Mouse (Mus musculus): Measurements from ENCODE around the gene Gprc5d. TPM values are rescaled to one million over a fixed set of nuclear protein-coding genes. Genes with fewer than 3 reads are reported as not detected.

Gprc5d gene
- polyA plus RNA-seq, 1 experiment, result 0.42 TPM

DNA sequence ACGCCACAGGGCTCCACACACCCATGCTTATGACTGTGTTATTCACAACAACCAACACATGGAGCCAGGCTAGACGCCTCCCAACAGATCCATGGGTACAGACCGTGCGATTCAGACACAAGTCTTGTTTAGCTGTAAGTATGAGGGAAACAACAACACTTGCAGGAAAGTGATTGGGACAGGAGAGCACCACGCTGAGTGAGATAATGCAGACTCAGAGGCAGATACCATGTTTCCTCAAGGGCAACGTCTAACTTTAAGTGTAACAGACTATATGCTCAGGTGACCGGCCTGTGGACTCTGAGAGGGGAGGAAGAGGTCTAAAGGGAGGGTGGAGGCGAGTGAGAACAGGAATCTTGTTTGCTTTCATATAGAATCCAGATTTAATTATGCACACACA, 38.5 kb upstream of the Gprc5d start:
- H3K27ac ChIP-seq (ENCODE audit: insufficient read depth, low read length), result no peak overlapping the region
- no peaks in the 10 kb centered on the region for H3K4me1 ChIP-seq (ENCODE audit: control insufficient read depth, insufficient read depth, low read length)
- TF ChIP-seq CTCF (IDR thresholded peaks at IDR 0.05; ENCODE audit: extremely low read depth, insufficient read depth, low read length), result no peak
- H3K4me3 ChIP-seq (ENCODE audit: insufficient read depth, low read length), result no peak overlapping the region

- no peaks in the 10 kb centered on the region for H3K4me1 ChIP-seq (ENCODE audit: control insufficient read depth, insufficient read depth, low read length)
- H3K27ac ChIP-seq (ENCODE audit: insufficient read depth, low read length), result no peak overlapping the region
- no peak for TF ChIP-seq POLR2A (IDR thresholded peaks at IDR 0.05; ENCODE audit: extremely low read depth, insufficient read depth, low read length)
- no peak overlapping the region for H3K4me3 ChIP-seq (ENCODE audit: insufficient read depth, low read length)
These were observed 35.6 kb upstream of the Gprc5d start for GRCm38 (mm10) chr6:135153719-135154118.

- H3K4me3 ChIP-seq (ENCODE audit: insufficient read depth, low read length), result no peak overlapping the region
- no peak for TF ChIP-seq POLR2A (IDR thresholded peaks at IDR 0.05; ENCODE audit: extremely low read depth, insufficient read depth, low read length)
- TF ChIP-seq CTCF (IDR thresholded peaks at IDR 0.05; ENCODE audit: extremely low read depth, insufficient read depth, low read length), result peak; percentile 82
- H3K4me1 ChIP-seq (ENCODE audit: control insufficient read depth, insufficient read depth, low read length), result no peaks in the 10 kb centered on the region
- no peak overlapping the region for H3K27ac ChIP-seq (ENCODE audit: insufficient read depth, low read length)
These were observed 32.2 kb upstream of the Gprc5d start for GRCm38 (mm10) chr6:135150311-135150710.

DNA sequence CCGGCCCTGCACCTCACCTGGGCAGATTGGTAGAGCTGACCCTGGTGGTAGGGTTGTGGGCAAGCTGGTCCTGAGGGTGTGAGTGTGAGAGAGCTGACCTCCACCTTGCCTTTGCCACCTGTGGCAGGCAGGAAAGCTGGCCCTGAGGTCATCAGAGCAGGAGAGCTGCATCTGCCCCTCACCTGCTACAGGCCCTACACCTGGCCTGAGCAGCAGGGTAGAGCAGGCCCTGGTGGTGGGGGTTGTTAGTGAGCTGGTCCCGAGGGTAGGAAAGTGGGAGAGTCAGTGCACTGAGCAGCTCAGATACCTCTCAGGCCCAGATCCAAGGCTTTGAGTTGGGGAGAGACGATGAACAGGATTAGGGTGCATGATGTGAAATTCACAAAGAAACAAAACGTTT, 31.6 kb upstream of the Gprc5d start:
- H3K4me3 ChIP-seq (ENCODE audit: insufficient read depth, low read length), result no peak overlapping the region
- TF ChIP-seq CTCF (IDR thresholded peaks at IDR 0.05; ENCODE audit: extremely low read depth, insufficient read depth, low read length), result no peak
- no peak for TF ChIP-seq POLR2A (IDR thresholded peaks at IDR 0.05; ENCODE audit: extremely low read depth, insufficient read depth, low read length)
- H3K4me1 ChIP-seq (ENCODE audit: control insufficient read depth, insufficient read depth, low read length), result peaks cover 2% of the 10 kb centered on the region; the same call in 1 of the 2 replicates
- H3K27ac ChIP-seq (ENCODE audit: insufficient read depth, low read length), result no peak overlapping the region

GRCm38 (mm10) chr6:135149175-135149574, 31.1 kb upstream of the Gprc5d start:
- Histone ChIP-seq H3K4me1 (ENCODE audit: control insufficient read depth, insufficient read depth, low read length) (peaks cover 3% of the 10 kb centered on the region; the same call in 1 of the 2 replicates), H3K4me3 (ENCODE audit: insufficient read depth, low read length) (no peak overlapping the region), H3K27ac (ENCODE audit: insufficient read depth, low read length) (no peak overlapping the region)
- TF ChIP-seq POLR2A (IDR thresholded peaks at IDR 0.05; ENCODE audit: extremely low read depth, insufficient read depth, low read length) (no peak), CTCF (IDR thresholded peaks at IDR 0.05; ENCODE audit: extremely low read depth, insufficient read depth, low read length) (no peak)

DNA sequence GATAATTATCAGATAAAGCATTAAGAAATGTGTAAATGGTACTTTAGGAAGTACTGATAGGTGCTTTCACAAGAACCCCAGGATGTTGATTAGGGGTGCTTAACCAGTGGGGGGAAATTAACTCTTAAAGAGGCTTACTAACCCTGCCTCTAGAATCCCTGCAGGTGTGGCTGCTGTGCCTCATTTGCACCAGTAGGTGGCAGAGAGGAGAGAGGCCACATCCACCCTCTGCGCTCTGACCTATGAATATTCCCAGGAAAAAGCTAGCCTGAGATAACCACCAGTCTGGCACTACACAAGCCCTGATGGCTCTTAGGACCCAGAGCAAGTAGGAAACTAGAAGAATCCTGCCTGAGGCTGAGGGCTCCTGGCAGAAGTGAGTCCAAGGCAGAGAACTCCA, 30.4 kb upstream of the Gprc5d start:
- TF ChIP-seq POLR2A (IDR thresholded peaks at IDR 0.05; ENCODE audit: extremely low read depth, insufficient read depth, low read length) (no peak), CTCF (IDR thresholded peaks at IDR 0.05; ENCODE audit: extremely low read depth, insufficient read depth, low read length) (peak; percentile 55)
- H3K4me1 ChIP-seq (ENCODE audit: control insufficient read depth, insufficient read depth, low read length), result peaks cover 3% of the 10 kb centered on the region; the same call in 1 of the 2 replicates

GRCm38 (mm10) chr6:135145976-135146375, 27.9 kb upstream of the Gprc5d start:
- Histone ChIP-seq H3K27ac (ENCODE audit: insufficient read depth, low read length) (no peak overlapping the region), H3K4me1 (ENCODE audit: control insufficient read depth, insufficient read depth, low read length) (peaks cover 7% of the 10 kb centered on the region), H3K4me3 (ENCODE audit: insufficient read depth, low read length) (no peak overlapping the region)
- TF ChIP-seq POLR2A (IDR thresholded peaks at IDR 0.05; ENCODE audit: extremely low read depth, insufficient read depth, low read length) (no peak), CTCF (IDR thresholded peaks at IDR 0.05; ENCODE audit: extremely low read depth, insufficient read depth, low read length) (no peak)

More for the DNA sequence above, 30.4 kb upstream of the Gprc5d start:
- no peak overlapping the region for H3K27ac ChIP-seq (ENCODE audit: insufficient read depth, low read length)
- H3K4me3 ChIP-seq (ENCODE audit: insufficient read depth, low read length), result no peak overlapping the region

DNA sequence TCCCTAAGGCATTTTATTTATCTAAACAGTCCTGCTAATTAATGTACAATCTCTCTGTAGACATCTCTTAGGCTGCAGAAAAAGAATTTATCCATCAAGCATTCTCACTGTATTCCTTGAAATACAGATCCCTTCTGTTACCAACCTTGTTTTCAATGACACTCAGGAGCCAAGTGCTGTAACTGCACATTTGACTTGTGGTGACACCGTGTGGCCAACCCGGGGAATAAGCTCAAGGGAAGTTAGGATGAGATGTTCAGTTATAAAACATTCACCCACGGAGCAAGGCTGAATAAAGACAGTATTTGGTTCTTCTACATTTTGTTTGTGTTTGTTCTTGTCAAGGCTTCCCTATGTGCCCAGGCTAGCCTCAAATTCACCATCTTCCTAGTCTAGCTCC, 26.4 kb upstream of the Gprc5d start:
- peaks cover 7% of the 10 kb centered on the region for H3K4me1 ChIP-seq (ENCODE audit: control insufficient read depth, insufficient read depth, low read length)
- TF ChIP-seq POLR2A (IDR thresholded peaks at IDR 0.05; ENCODE audit: extremely low read depth, insufficient read depth, low read length) (no peak), CTCF (IDR thresholded peaks at IDR 0.05; ENCODE audit: extremely low read depth, insufficient read depth, low read length) (peak; percentile 95)
- H3K27ac ChIP-seq (ENCODE audit: insufficient read depth, low read length), result no peak overlapping the region
- no peak overlapping the region for H3K4me3 ChIP-seq (ENCODE audit: insufficient read depth, low read length)

GRCm38 (mm10) chr6:135143151-135143550, 25.1 kb upstream of the Gprc5d start:
- peaks cover 7% of the 10 kb centered on the region for H3K4me1 ChIP-seq (ENCODE audit: control insufficient read depth, insufficient read depth, low read length)
- no peak for TF ChIP-seq CTCF (IDR thresholded peaks at IDR 0.05; ENCODE audit: extremely low read depth, insufficient read depth, low read length)
- no peak for TF ChIP-seq POLR2A (IDR thresholded peaks at IDR 0.05; ENCODE audit: extremely low read depth, insufficient read depth, low read length)
- no peak overlapping the region for H3K27ac ChIP-seq (ENCODE audit: insufficient read depth, low read length)
- H3K4me3 ChIP-seq (ENCODE audit: insufficient read depth, low read length), result no peak overlapping the region

GRCm38 (mm10) chr6:135141451-135142147, 23.5 kb upstream of the Gprc5d start:
- no peak overlapping the region for H3K27ac ChIP-seq (ENCODE audit: insufficient read depth, low read length)
- TF ChIP-seq POLR2A (IDR thresholded peaks at IDR 0.05; ENCODE audit: extremely low read depth, insufficient read depth, low read length) (no peak), CTCF (IDR thresholded peaks at IDR 0.05; ENCODE audit: extremely low read depth, insufficient read depth, low read length) (no peak)
- H3K4me3 ChIP-seq (ENCODE audit: insufficient read depth, low read length), result no peak overlapping the region
- peaks cover 7% of the 10 kb centered on the region for H3K4me1 ChIP-seq (ENCODE audit: control insufficient read depth, insufficient read depth, low read length)

All from cortical plate, adult 2 months (tissue).